Mouse (Mus musculus) embryonic facial prominence, embryonic 11.5 days (tissue): Measurements from ENCODE around the gene Sycp1. TPM values are rescaled to one million over a fixed set of nuclear protein-coding genes. Genes with fewer than 3 reads are reported as not detected.

Experiments used
- ATAC-seq: fragments of 200-750 bp; cut with Nextera tagmentation; replicated peaks from 2 replicates; pipeline ENCODE4 v1.8.0; 2017; ENCODE audit warnings: low read depth; ENCODE audit not compliant: insufficient number of reproducible peaks, low FRiP score, low TSS enrichment
- DNase-seq: peaks from one replicate; pipeline ENCODE4 v3.0.0-alpha.2; 2015; ENCODE audit warnings: low spot score
- H3K27ac ChIP-seq: fragments of 300-500 bp; sonication (generic); replicated peaks from 2 replicates; pipeline ENCODE4 v1.5.1; 2014; ENCODE audit warnings: mild to moderate bottlenecking, low read depth, low read length, control low read depth
- H3K27me3 ChIP-seq: fragments of 300-500 bp; sonication (generic); 2 replicates; pipeline ENCODE4 v1.6.1; 2014; ENCODE audit warnings: mild to moderate bottlenecking, low read length, moderate library complexity, mixed read lengths; ENCODE audit not compliant: control insufficient read depth, insufficient read depth
- H3K36me3 ChIP-seq: fragments of 300-500 bp; sonication (generic); replicated peaks from 2 replicates; pipeline ENCODE4 v1.6.1; 2014; ENCODE audit warnings: low read depth, mild to moderate bottlenecking, low read length, moderate library complexity, mixed read lengths; ENCODE audit not compliant: control insufficient read depth, insufficient read depth
- H3K4me1 ChIP-seq: fragments of 300-500 bp; sonication (generic); 2 replicates; pipeline ENCODE4 v1.6.1; 2014; ENCODE audit warnings: low read length, mixed read lengths; ENCODE audit not compliant: control insufficient read depth, insufficient read depth
- H3K4me2 ChIP-seq: fragments of 300-500 bp; sonication (generic); 2 replicates; pipeline ENCODE4 v1.6.1; 2014; ENCODE audit warnings: low read depth, mild to moderate bottlenecking, control low read depth, low read length, moderate library complexity
- H3K4me3 ChIP-seq: fragments of 300-500 bp; sonication (generic); 2 replicates; pipeline ENCODE4 v1.5.1; 2014; ENCODE audit warnings: low read depth, low read length, control low read depth
- H3K9ac ChIP-seq: fragments of 300-500 bp; sonication (generic); replicated peaks from 2 replicates; pipeline ENCODE4 v1.6.1; 2014; ENCODE audit warnings: mild to moderate bottlenecking, control low read depth, low read length
- H3K9me3 ChIP-seq: fragments of 300-500 bp; sonication (generic); replicated peaks from 2 replicates; pipeline ENCODE4 v1.6.1; 2016; ENCODE audit warnings: mild to moderate bottlenecking, low read length, inconsistent platforms, mixed read lengths; ENCODE audit not compliant: control insufficient read depth
- WGBS: fragments of 180-500 bp; shearing (Covaris S2); extraction: QIAGEN DNeasy Blood & Tissue Kit; methylation state at CpG from one replicate; pipeline ENCODE4 v1.1.7; 2014; 5-methylcytosine and 5-hydroxymethylcytosine counted together
- polyA plus RNA-seq: library from polyadenylated mRNA; unstranded; fragments of >200 nt; fragmentation: Nextera tagmentation; extraction: Ambion mirVana; gene quantifications from 2 replicates; pipeline ENCODE4 v1.2.1, GENCODE M21; 2014

Sycp1 gene
- polyA plus RNA-seq, result not detected in 2 replicates

DNA sequence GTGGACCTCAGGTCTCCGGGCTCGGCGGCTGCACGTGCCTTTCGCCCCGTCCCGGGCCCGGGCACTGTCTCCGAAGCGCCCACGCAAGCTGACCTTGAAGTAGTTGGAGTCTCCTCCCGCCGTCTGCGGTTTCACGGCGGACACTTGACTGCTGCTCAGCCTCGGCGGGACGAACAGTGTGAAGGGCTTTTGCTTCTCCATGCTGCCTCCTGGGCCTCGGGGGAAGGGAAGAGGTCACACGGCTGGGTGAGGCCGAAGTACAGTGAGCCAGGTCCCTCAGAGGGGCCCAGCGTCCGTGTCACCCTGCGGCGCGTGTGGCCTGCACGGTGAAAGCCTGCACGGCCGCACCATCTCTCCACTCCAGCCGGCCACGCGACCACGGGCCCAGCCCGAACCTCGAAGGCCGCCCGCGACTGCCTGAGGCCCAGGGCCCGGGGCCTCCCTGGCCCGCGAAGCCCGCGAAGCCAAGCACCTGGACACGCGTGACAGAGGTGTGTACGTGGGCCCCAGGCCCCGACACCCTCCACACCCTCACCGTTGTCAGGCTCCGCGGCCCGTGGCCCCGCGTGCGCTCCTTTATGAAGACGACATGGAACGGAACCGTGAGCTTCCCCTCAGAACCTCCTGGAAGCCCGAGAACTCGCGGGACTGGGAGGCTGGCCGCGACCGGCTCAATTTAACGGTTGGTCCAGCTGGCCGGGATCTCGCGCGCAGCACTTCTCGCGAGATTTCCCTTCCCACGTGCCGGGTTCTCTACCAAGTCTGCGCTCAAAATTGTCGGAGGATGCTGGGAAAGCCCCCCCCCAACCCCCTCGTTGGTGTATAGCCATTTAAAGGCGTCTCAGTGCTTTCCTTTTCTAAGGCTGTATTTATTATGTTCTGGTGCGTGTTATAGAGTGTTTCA is at the start of gene Sycp1:
Gene Sycp1, minus strand, starts transcription at position 650 of the 904 bp plus-strand sequence.
- Histone ChIP-seq H3K4me2 (no peak within 1 kb of the TSS), H3K9me3 (no peaks in the 10 kb centered on the region), H3K27ac (no peak within 1 kb of the TSS), H3K4me3 (no peak within 1 kb of the TSS), H3K27me3 (no peaks in the 10 kb centered on the region), H3K4me1 (no peaks in the 10 kb centered on the region), H3K9ac (no peak within 1 kb of the TSS), H3K36me3 (no peaks in the 10 kb centered on the region)
- WGBS, result 93% methylated on average over 72 of the region's 78 CpGs
- no peak for DNase-seq
- ATAC-seq, result no peak

- Histone ChIP-seq H3K9me3 (no peaks in the 10 kb centered on the region), H3K36me3 (no peaks in the 10 kb centered on the region), H3K4me3 (no peak overlapping the region), H3K27me3 (no peaks in the 10 kb centered on the region), H3K27ac (no peak overlapping the region), H3K4me1 (no peaks in the 10 kb centered on the region), H3K4me2 (no peak overlapping the region), H3K9ac (no peak overlapping the region)
- DNase-seq (no peak), ATAC-seq (no peak)
- 62% methylated on average over 3 of the region's 3 CpGs for WGBS
Observed at GRCm38 (mm10) chr3:102980349-102980736, 44.4 kb upstream of the Sycp1 start.

- no peaks in the 10 kb centered on the region for H3K27me3 ChIP-seq
- 37% methylated on average over 10 of the region's 10 CpGs for WGBS
- no peaks in the 10 kb centered on the region for H3K4me1 ChIP-seq
- H3K4me2 ChIP-seq, result no peak overlapping the region
- H3K36me3 ChIP-seq, result no peaks in the 10 kb centered on the region
- H3K9ac ChIP-seq, result no peak overlapping the region
- DNase-seq (peak; percentile 50), ATAC-seq (peak; percentile 87)
- no peak overlapping the region for H3K4me3 ChIP-seq
- H3K9me3 ChIP-seq, result no peaks in the 10 kb centered on the region
- H3K27ac ChIP-seq, result no peak overlapping the region
Observed at GRCm38 (mm10) chr3:102979550-102980348, 43.8 kb upstream of the Sycp1 start.

DNA sequence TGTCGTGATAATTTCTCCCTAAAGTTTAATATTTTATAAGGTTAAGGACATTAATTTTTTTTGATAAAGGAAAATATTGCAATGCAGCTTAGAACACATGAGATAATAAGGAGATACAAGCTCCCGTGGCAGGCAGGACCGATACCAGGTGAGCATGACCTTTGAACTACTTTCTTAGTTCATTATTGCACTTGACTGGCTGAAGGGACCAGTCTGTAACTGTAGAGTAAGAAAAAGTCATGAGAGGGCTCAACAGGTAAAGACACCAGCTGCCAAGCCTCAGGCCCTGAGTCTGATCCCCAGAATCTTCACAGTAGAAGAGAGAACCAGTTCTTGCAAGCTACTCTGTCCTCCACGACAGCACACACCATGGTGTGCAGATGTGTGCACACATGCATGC is 41.0 kb upstream of the Sycp1 start:
- no peak overlapping the region for H3K27ac ChIP-seq
- WGBS, result 86% methylated on average over 4 of the region's 4 CpGs
- no peak overlapping the region for H3K4me3 ChIP-seq
- no peak overlapping the region for H3K4me2 ChIP-seq
- H3K9me3 ChIP-seq, result no peaks in the 10 kb centered on the region
- H3K36me3 ChIP-seq, result no peaks in the 10 kb centered on the region
- no peaks in the 10 kb centered on the region for H3K4me1 ChIP-seq
- H3K27me3 ChIP-seq, result no peaks in the 10 kb centered on the region
- no peak overlapping the region for H3K9ac ChIP-seq
- DNase-seq, result no peak
- no peak for ATAC-seq

DNA sequence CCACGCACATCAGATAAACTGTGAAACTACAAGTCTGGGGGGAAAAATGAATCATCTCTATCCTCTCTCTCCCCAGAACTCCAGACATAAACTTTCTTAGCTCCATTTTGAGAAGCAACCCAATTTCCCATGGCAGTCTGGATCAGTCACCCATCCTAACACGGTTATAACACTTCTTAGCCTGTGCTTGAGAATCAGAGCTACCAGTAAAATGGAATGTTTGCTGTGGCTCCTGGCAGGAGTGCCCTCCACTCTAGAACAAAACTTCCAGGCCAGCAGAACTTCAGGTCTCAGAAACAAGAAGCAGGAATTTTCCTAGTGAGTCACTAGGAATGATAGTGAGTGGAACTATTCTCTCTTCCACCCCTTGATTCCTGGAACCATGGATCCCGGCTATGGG is 34.6 kb upstream of the Sycp1 start:
- Histone ChIP-seq H3K9me3 (no peaks in the 10 kb centered on the region), H3K27ac (no peak overlapping the region), H3K36me3 (no peaks in the 10 kb centered on the region), H3K4me2 (no peak overlapping the region), H3K4me1 (no peaks in the 10 kb centered on the region), H3K27me3 (no peaks in the 10 kb centered on the region), H3K9ac (no peak overlapping the region), H3K4me3 (no peak overlapping the region)
- ATAC-seq (no peak), DNase-seq (no peak)
- 87% methylated on average over 3 of the region's 3 CpGs for WGBS

DNA sequence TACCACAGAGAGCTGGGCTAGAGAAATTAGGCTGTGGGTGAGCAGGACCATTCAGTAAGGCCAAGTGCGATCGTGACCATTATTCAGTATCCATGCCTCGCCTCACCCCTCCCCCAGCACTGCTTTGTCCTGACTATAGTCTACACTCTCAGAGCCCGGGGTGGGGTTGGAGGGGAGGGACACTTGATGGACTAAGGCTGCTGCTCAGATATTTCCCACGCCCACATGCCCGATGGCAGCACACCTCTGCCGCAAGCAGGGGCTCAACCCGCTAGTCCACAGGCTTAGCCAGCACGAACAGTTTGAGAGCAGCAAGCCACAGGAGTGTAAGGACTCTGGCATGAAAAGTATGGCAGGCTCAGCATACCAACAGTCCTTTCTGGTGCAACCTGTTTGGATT is 34.2 kb upstream of the Sycp1 start:
- Histone ChIP-seq H3K27me3 (no peaks in the 10 kb centered on the region), H3K9me3 (no peaks in the 10 kb centered on the region), H3K4me3 (no peak overlapping the region), H3K4me2 (no peak overlapping the region), H3K9ac (no peak overlapping the region), H3K4me1 (no peaks in the 10 kb centered on the region), H3K27ac (no peak overlapping the region), H3K36me3 (no peaks in the 10 kb centered on the region)
- WGBS, result 71% methylated on average over 9 of the region's 9 CpGs
- peak; percentile 62; the same call in 1 of the 2 replicates for ATAC-seq
- peak; percentile 11 for DNase-seq

GRCm38 (mm10) chr3:102964033-102964432 is 28.1 kb upstream of the Sycp1 start, which contains the start of gene Nr1h5:
TSS of gene Nr1h5 (minus strand) at chr3:102964133.
- no peak for DNase-seq
- Histone ChIP-seq H3K9ac (no peak within 1 kb of the TSS), H3K4me2 (no peak within 1 kb of the TSS), H3K27ac (no peak within 1 kb of the TSS), H3K4me3 (no peak within 1 kb of the TSS), H3K36me3 (no peaks in the 10 kb centered on the region), H3K4me1 (no peaks in the 10 kb centered on the region), H3K9me3 (no peaks in the 10 kb centered on the region), H3K27me3 (no peaks in the 10 kb centered on the region)
- no peak for ATAC-seq
- WGBS, result 55% methylated on average over 3 of the region's 3 CpGs

DNA sequence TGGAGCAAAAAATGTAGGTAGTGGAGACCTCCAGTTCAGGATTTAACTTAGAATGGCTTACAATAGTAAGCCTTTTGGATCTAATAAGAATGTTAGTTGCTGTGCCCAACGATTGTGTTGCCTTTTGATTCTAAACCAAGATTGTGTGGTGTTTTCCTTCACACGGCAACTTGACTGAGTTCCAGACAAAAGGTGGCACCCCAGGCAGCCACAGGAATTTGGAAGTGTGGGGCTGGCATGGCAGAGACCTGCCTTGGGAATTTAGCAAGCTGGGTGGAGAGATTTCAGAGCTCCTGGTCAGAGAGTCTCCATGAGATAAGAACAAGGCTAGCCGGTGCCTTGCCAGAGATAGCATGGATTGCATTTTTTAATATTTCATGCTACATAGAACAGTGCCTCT is 19.7 kb upstream of the Sycp1 start:
- no peak overlapping the region for H3K4me2 ChIP-seq
- H3K9me3 ChIP-seq, result no peaks in the 10 kb centered on the region
- DNase-seq (no peak), ATAC-seq (no peak)
- H3K36me3 ChIP-seq, result no peaks in the 10 kb centered on the region
- H3K4me1 ChIP-seq, result no peaks in the 10 kb centered on the region
- no peaks in the 10 kb centered on the region for H3K27me3 ChIP-seq
- no peak overlapping the region for H3K27ac ChIP-seq
- H3K4me3 ChIP-seq, result no peak overlapping the region
- WGBS, result 65% methylated on average over 3 of the region's 3 CpGs
- H3K9ac ChIP-seq, result no peak overlapping the region
